Mouse (Mus musculus) hindbrain, embryonic 10.5 days (tissue): ENCODE data around the gene Rfc2. TPM values are rescaled to one million over a fixed set of nuclear protein-coding genes. Genes with fewer than 3 reads are reported as not detected.
A peak's percentile ranks its signal among the peaks of the same experiment; 100 is the strongest.
"Not testable (repeated sequence)": the region's sequence is repeated elsewhere in the genome, so short reads cannot be mapped to it uniquely, and the experiment has no call there.

Source experiments
- DNase-seq: peaks from one replicate; pipeline ENCODE4 v3.0.0-alpha.2; 2017; ENCODE audit warnings: low spot score
- H3K27ac ChIP-seq: fragments of 300-500 bp; sonication (generic); 2 replicates; pipeline ENCODE4 v1.5.1; 2016; ENCODE audit warnings: mild to moderate bottlenecking, moderate library complexity
- H3K27me3 ChIP-seq: fragments of 300-500 bp; sonication (generic); 2 replicates; pipeline ENCODE4 v1.6.1; 2016; ENCODE audit warnings: mild to moderate bottlenecking; ENCODE audit not compliant: poor library complexity, insufficient read depth, severe bottlenecking
- H3K36me3 ChIP-seq: fragments of 300-500 bp; sonication (generic); 2 replicates; pipeline ENCODE4 v1.6.1; 2016; ENCODE audit warnings: mild to moderate bottlenecking, moderate library complexity
- H3K4me1 ChIP-seq: fragments of 300-500 bp; sonication (generic); replicated peaks from 2 replicates; pipeline ENCODE4 v1.6.1; 2016; ENCODE audit warnings: mild to moderate bottlenecking
- H3K4me3 ChIP-seq: fragments of 300-500 bp; sonication (generic); 2 replicates; pipeline ENCODE4 v1.5.1; 2016; ENCODE audit warnings: mild to moderate bottlenecking, moderate library complexity
- H3K9me3 ChIP-seq: fragments of 300-500 bp; sonication (generic); 2 replicates; pipeline ENCODE4 v1.6.1; 2016; ENCODE audit warnings: mild to moderate bottlenecking, moderate library complexity
- WGBS: fragments of 180-500 bp; shearing (Covaris S2); methylation state at CpG from one replicate; pipeline ENCODE4 v1.1.7; 2016; 5-methylcytosine and 5-hydroxymethylcytosine counted together
- polyA plus RNA-seq: library from polyadenylated mRNA; unstranded; fragments of >200 nt; fragmentation: Nextera tagmentation; extraction: Ambion mirVana; gene quantifications from 2 replicates; pipeline ENCODE4 v1.2.1, GENCODE M21; 2016

Rfc2 gene
- polyA plus RNA-seq, 1 experiment from 2014 or later = 366 TPM

GRCm38 (mm10) chr5:134647394-134647793, 66.2 kb downstream of the Rfc2 start:
- no peak overlapping the region for H3K27ac ChIP-seq
- H3K36me3 ChIP-seq = no peaks in the 10 kb centered on the region
- 72% methylated on average over 2 of the region's 2 CpGs for WGBS
- no peak overlapping the region for H3K4me3 ChIP-seq
- DNase-seq = no peak
- no peaks in the 10 kb centered on the region for H3K27me3 ChIP-seq
- H3K9me3 ChIP-seq = no peaks in the 10 kb centered on the region
- no peaks in the 10 kb centered on the region for H3K4me1 ChIP-seq

DNA sequence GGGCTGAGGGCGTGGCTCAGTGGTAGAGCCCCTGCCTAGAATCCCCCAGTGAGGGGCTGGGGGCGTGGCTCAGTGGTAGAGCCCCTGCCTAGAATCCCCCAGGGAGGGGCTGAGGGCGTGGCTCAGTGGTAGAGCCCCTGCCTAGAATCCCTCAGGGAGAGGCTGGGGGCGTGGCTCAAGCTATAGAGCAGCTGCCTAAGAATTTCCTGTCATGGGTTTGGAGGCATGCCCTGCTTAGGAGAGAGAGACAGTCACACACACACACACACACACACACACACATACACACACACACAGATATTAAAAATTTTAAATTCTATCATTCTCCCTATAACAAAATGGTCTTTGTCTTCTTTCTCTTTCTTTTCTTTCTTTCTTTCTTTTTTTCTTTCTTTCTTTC, 67.8 kb downstream of the Rfc2 start:
- WGBS = 74% methylated on average over 4 of the region's 4 CpGs

GRCm38 (mm10) chr5:134650926-134651325, 69.8 kb downstream of the Rfc2 start:
- WGBS = 49% methylated on average over 5 of the region's 5 CpGs
- no peaks in the 10 kb centered on the region for H3K4me1 ChIP-seq
- H3K4me3 ChIP-seq = no peak overlapping the region
- peak; percentile 40 for DNase-seq
- H3K9me3 ChIP-seq = no peaks in the 10 kb centered on the region
- H3K27me3 ChIP-seq = no peaks in the 10 kb centered on the region
- no peaks in the 10 kb centered on the region for H3K36me3 ChIP-seq
- no peak overlapping the region for H3K27ac ChIP-seq

More for the DNA sequence above, 67.8 kb downstream of the Rfc2 start:
- DNase-seq, H3K4me1 ChIP-seq, H3K27me3 ChIP-seq, H3K4me3 ChIP-seq, H3K9me3 ChIP-seq, H3K36me3 ChIP-seq, H3K27ac ChIP-seq: not testable (repeated sequence)

Other genes starting within 250 kb of the Rfc2 start
- 84.8 and 91.6 TPM in 2 replicates for gene Gtf2ird1, start 124.7 kb upstream of the Rfc2 start, polyA plus RNA-seq
- 6.0 and 8.1 TPM in 2 replicates for gene Clip2, start 28.9 kb upstream of the Rfc2 start, polyA plus RNA-seq
- 0.09 and 0.12 TPM in 2 replicates for gene Syna, start 21.2 kb upstream of the Rfc2 start, polyA plus RNA-seq
- 4.3 and 4.7 TPM in 2 replicates for gene Lat2, start 33.7 kb downstream of the Rfc2 start, polyA plus RNA-seq
- gene Eif4h, start 58.1 kb downstream of the Rfc2 start, polyA plus RNA-seq = 502 and 539 TPM in 2 replicates
- gene Limk1, start 107.2 kb downstream of the Rfc2 start, polyA plus RNA-seq = 8.6 and 16.3 TPM in 2 replicates
- 1.2 and 2.3 TPM in 2 replicates for gene Eln, start 166.0 kb downstream of the Rfc2 start, polyA plus RNA-seq